Mouse (Mus musculus) kidney, adult 2 months (tissue): ENCODE data around the gene Fli1. TPM values are rescaled to one million over a fixed set of nuclear protein-coding genes. Genes with fewer than 3 reads are reported as not detected.

ENCODE experiments used
- DNase-seq: peaks from one replicate; pipeline ENCODE4 v3.0.0; 2021
- H3K27ac ChIP-seq: fragments of 200-500 bp; 2 replicates; pipeline ENCODE4 v1.5.1; 2012; ENCODE audit warnings: low read depth, low read length, control low read depth, inconsistent platforms; ENCODE audit not compliant: insufficient read depth
- H3K27me3 ChIP-seq: fragments of 200-500 bp; replicated peaks from 2 replicates; pipeline ENCODE4 v1.6.1; 2012; ENCODE audit warnings: mild to moderate bottlenecking, moderate library complexity, low read length, inconsistent platforms; ENCODE audit not compliant: control insufficient read depth, insufficient read depth
- H3K36me3 ChIP-seq: fragments of 200-500 bp; 2 replicates; pipeline ENCODE4 v1.6.1; 2012; ENCODE audit warnings: mild to moderate bottlenecking, moderate library complexity, low read length, inconsistent platforms; ENCODE audit not compliant: control insufficient read depth, insufficient read depth
- H3K4me1 ChIP-seq: fragments of 200-500 bp; 2 replicates; pipeline ENCODE4 v1.6.1; 2011; ENCODE audit warnings: low read length; ENCODE audit not compliant: control insufficient read depth, insufficient read depth
- H3K4me3 ChIP-seq: fragments of 200-500 bp; 2 replicates; pipeline ENCODE4 v1.5.1; 2011; ENCODE audit warnings: mild to moderate bottlenecking, low read depth, low read length, control low read depth; ENCODE audit not compliant: insufficient read depth
- CTCF ChIP-seq: fragments of 200-500 bp; conservative IDR thresholded peaks from 2 replicates; pipeline ENCODE4 v1.5.1; 2011; ENCODE audit warnings: low read depth, mild to moderate bottlenecking, control low read depth, low read length, moderate library complexity, mixed read lengths; ENCODE audit not compliant: insufficient read depth, insufficient read length
- POLR2A ChIP-seq: fragments of 200-500 bp; IDR thresholded peaks from one replicate; pipeline ENCODE4 v1.6.1; 2011; ENCODE audit warnings: low read depth, low read length, control low read depth
- WGBS: fragments of 180-500 bp; shearing (Covaris S2); methylation state at CpG from one replicate; pipeline ENCODE4 v1.1.7; 2018; 5-methylcytosine and 5-hydroxymethylcytosine counted together
- polyA plus RNA-seq: library from polyadenylated mRNA; depleted of rRNA; stranded (reverse); fragments of >200 nt; gene quantifications from 2 replicates; pipeline ENCODE4 v1.2.3, GENCODE M21; 2012

Fli1 gene
- polyA plus RNA-seq, 1 experiment, result 9.6 TPM

DNA sequence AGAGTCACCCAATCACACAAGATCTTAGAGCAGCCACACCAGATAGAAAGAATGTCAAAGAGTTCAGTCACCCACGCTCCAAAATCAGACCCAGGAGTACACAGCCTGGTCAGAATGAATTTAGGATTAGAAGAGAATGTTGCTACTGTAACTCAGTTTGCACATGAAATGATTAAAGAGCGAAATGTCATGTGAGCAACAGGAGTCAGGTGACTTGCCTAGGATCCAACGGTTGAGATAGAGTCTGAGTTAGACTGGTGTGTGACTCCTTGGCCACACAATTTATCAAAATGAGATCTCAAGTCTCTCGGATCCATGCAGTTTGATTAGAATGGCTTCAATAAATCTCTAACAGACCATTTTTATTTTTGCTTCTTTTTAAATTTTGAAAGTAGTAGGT lies 11.1 kb downstream of the Fli1 start:
- no peak overlapping the region for H3K4me3 ChIP-seq
- no peaks in the 10 kb centered on the region for H3K27me3 ChIP-seq
- TF ChIP-seq CTCF, result no peak
- TF ChIP-seq POLR2A, result no peak
- no peaks in the 10 kb centered on the region; the same call in 1 of the 2 replicates for H3K4me1 ChIP-seq
- H3K36me3 ChIP-seq, result no peaks in the 10 kb centered on the region
- WGBS, result 69% methylated on average over 4 of the region's 4 CpGs
- no peak overlapping the region for H3K27ac ChIP-seq
- no peak for DNase-seq

DNA sequence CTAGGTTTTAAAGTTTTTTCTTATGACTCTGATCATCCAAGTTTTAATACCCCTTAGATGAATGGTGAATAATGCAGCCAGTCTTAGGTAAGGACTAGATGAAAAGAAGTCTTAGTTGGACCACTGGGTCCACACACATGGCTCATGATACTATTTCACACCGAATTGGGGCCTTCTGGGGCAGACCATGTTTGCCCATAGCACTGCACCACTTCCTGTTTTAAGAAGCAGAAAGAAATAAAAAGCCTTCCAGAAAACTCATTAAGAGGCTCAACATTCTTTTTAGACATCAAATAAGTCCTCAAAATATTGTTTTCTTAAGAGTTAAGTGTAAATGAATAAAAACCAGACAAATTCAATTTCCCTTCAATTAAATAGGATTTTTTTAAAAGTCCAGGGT lies 11.7 kb downstream of the Fli1 start:
- 43% methylated on average over 1 of the region's 1 CpGs for WGBS
- no peaks in the 10 kb centered on the region for H3K36me3 ChIP-seq
- H3K27me3 ChIP-seq, result no peaks in the 10 kb centered on the region
- H3K27ac ChIP-seq, result no peak overlapping the region
- H3K4me1 ChIP-seq, result no peaks in the 10 kb centered on the region; the same call in 1 of the 2 replicates
- DNase-seq, result no peak
- no peak overlapping the region for H3K4me3 ChIP-seq
- no peak for TF ChIP-seq CTCF
- no peak for TF ChIP-seq POLR2A

DNA sequence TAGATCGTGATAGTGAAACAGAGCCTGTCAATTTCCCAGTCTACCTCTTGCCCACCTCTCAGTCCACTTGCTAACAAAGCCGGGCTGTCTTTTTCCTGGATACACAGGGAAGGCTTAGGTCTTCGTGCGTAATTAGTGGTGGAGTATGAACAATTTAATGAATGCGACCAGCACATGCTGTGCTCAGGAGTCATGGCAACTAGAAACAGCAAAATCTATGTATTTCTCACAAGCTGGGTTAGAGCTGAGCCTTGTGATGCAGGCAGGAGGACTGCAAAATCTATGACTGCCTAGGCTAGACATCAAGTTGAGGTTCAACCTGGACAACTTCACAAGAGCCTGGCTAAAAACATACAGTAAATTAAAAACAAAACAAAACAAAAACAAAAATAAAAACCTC lies 12.5 kb downstream of the Fli1 start:
- no peak for DNase-seq
- TF ChIP-seq CTCF (no peak), POLR2A (no peak)
- Histone ChIP-seq H3K36me3 (no peaks in the 10 kb centered on the region), H3K27ac (peak overlapping the region; percentile 93), H3K27me3 (no peaks in the 10 kb centered on the region), H3K4me3 (no peak overlapping the region), H3K4me1 (no peaks in the 10 kb centered on the region; the same call in 1 of the 2 replicates)
- WGBS, result 74% methylated on average over 5 of the region's 5 CpGs

DNA sequence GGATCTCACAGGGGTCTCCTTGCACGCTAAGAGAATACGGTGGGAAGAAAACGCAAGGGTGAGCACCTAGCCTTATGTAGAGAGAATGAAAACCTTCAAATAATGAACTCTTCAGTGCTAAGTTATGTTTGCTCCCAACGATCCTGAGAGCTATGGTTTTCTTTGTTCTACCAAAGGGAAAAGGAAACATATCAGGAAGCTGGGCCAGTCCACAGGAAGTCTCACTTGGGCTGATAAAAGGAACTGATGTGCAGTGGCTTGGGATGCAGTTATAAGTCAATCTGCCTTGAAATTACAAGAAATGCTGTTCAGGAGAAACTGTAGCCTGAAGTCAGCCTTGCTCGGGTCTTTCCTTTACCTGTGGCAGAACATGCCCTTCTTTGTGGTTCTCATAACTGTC lies 13.1 kb downstream of the Fli1 start:
- WGBS, result 61% methylated on average over 5 of the region's 5 CpGs
- Histone ChIP-seq H3K4me3 (no peak overlapping the region), H3K27me3 (no peaks in the 10 kb centered on the region), H3K4me1 (no peaks in the 10 kb centered on the region; the same call in 1 of the 2 replicates), H3K27ac (peak overlapping the region; percentile 93), H3K36me3 (no peaks in the 10 kb centered on the region)
- TF ChIP-seq CTCF, result no peak
- TF ChIP-seq POLR2A, result no peak
- peak; percentile 75 for DNase-seq

DNA sequence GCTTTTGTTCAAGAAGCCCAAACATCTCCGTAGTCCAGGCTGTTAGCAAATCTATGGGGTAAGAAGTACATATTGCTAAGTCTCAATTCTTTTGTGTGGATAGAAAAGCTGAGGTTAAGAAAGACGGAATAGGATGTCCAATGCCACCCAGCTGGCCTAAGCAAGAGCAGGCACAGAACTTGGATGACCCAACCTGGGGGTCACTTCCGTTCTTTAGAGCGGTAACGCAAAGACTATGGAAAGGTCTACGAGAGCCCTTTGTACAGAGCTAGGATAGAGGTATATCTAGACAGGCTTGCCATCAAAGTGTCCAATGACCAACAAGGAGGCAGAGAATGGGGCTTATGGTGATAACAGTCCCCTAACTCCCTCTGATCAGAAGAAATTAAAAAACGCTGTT lies 15.3 kb downstream of the Fli1 start:
- H3K27me3 ChIP-seq, result no peaks in the 10 kb centered on the region
- no peak overlapping the region for H3K27ac ChIP-seq
- WGBS, result 80% methylated on average over 7 of the region's 7 CpGs
- TF ChIP-seq POLR2A (no peak), CTCF (no peak)
- no peak overlapping the region for H3K4me3 ChIP-seq
- no peak for DNase-seq
- H3K4me1 ChIP-seq, result no peaks in the 10 kb centered on the region; the same call in 1 of the 2 replicates
- no peaks in the 10 kb centered on the region for H3K36me3 ChIP-seq

DNA sequence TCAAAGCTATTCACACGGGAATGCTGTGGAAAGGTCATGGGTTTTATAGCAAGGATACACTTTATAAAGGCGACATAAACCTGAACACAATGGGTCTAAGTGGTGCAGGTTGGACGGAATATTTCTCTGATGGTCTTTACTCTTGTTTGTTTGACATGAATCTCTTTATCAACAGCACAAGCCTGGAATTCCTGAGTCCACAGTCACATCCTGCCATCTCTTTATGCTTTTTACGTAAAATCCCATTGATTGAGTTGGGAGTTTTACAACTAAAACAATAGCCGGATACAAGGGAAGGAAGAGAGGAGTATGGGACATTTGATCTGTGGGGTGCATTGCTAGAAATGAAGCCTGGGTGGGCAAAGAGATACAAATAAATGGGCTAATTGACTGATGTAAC lies 16.9 kb downstream of the Fli1 start:
- H3K4me3 ChIP-seq, result no peak overlapping the region
- WGBS, result 56% methylated on average over 5 of the region's 5 CpGs
- no peaks in the 10 kb centered on the region for H3K27me3 ChIP-seq
- no peaks in the 10 kb centered on the region for H3K36me3 ChIP-seq
- peak overlapping the region; percentile 88 for H3K27ac ChIP-seq
- no peaks in the 10 kb centered on the region; the same call in 1 of the 2 replicates for H3K4me1 ChIP-seq
- peak; percentile 67 for DNase-seq
- TF ChIP-seq POLR2A, result no peak
- TF ChIP-seq CTCF, result no peak

DNA sequence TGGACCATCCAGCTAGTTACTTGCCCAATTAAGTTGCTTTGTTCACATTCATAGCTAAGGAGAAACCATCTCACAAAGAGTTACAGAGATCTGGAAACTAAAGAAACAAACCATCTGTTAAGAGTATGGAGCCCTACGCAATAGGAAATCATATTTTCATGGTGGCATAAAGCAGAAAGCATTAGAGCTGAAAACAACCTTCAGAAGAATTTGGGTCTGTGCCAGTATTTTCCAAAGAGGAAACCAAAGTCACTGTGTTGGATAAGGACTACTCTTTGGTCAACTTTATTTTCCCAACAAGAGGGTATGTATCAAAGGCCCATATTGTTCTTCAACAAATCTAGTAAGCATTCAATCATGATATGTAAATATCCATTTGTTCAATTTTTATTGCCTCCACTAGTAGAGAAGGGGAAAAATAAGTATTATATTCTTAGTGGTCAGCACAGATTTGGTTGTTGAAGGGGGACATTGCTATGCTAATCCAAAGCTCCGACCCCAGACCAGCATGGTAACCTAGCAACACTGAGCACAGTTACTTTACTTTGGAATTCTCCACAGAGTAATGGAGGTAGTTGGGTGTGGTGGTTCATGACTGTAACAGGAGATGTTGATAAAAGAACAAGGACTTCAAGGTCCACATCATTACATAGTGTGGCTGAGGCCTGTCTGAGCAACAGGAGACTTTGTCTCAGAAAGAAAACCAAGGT lies 20.0 kb downstream of the Fli1 start:
- 64% methylated on average over 2 of the region's 2 CpGs for WGBS
- Histone ChIP-seq H3K27me3 (no peaks in the 10 kb centered on the region), H3K4me3 (no peak overlapping the region), H3K4me1 (no peaks in the 10 kb centered on the region; the same call in 1 of the 2 replicates), H3K27ac (no peak overlapping the region; the same call in 1 of the 2 replicates), H3K36me3 (no peaks in the 10 kb centered on the region)
- no peak for DNase-seq
- TF ChIP-seq CTCF, result no peak
- TF ChIP-seq POLR2A, result no peak
